Mouse (Mus musculus): ENCODE data around the gene Adcy1. TPM values are rescaled to one million over a fixed set of nuclear protein-coding genes. Genes with fewer than 3 reads are reported as not detected.
A peak's percentile ranks its signal among the peaks of the same experiment; 100 is the strongest.

Gene Adcy1
- polyA plus RNA-seq, 1 experiment from 2014 or later, result 1.2 TPM

DNA sequence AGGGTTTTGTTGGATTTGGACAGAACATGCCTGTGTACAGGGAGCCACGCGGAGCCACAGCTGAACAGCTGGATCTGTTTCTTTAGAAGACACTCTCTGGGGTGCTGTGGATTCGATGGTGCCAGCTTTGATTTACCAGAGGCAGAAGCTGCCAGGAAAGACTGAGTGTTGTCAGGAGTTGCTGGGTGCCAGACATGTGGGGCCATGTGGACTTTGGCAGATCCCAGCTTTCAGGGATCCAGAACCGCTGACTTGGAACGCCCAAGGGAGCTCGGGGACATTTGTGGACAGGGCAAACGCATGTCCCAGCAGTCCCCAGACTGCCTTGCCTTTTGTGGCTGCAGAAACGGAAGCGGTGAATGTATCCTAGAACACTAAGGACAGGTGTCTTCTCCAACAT, 72.5 kb downstream of the Adcy1 start:
- no peak overlapping the region for H3K9ac ChIP-seq (ENCODE audit: low read length)
- ATAC-seq (ENCODE audit: insufficient number of reproducible peaks, insufficient read depth, low FRiP score, low read depth), result no peak
- H3K27ac ChIP-seq (replicated peaks in 1 of 2; ENCODE audit: control insufficient read depth in 1 of 2, insufficient read depth in 1 of 2, low read depth in 2 of 2, low read length in 2 of 2), result no peak overlapping the region
- no peaks in the 10 kb centered on the region for H3K36me3 ChIP-seq (ENCODE audit: control insufficient read depth, insufficient read depth, low read length)
- no peak overlapping the region for H3K4me2 ChIP-seq (ENCODE audit: low read length)
- H3K4me1 ChIP-seq (ENCODE audit: control insufficient read depth in 2 of 2, insufficient read depth in 2 of 2, low read length in 2 of 2), result peaks cover 0 to 3% of the 10 kb centered on the region in 2 experiments; a peak in 2 of 4 replicates
- H3K27me3 ChIP-seq (ENCODE audit: control insufficient read depth, insufficient read depth, low read length), result no peaks in the 10 kb centered on the region
- no peaks in the 10 kb centered on the region for H3K9me3 ChIP-seq (ENCODE audit: control insufficient read depth, low read length)
- WGBS, result 86% methylated on average over 9 of the region's 9 CpGs
- no peak overlapping the region for H3K4me3 ChIP-seq (ENCODE audit: control insufficient read depth in 1 of 2, insufficient read depth in 1 of 2, low read depth in 1 of 2, low read length in 2 of 2)

DNA sequence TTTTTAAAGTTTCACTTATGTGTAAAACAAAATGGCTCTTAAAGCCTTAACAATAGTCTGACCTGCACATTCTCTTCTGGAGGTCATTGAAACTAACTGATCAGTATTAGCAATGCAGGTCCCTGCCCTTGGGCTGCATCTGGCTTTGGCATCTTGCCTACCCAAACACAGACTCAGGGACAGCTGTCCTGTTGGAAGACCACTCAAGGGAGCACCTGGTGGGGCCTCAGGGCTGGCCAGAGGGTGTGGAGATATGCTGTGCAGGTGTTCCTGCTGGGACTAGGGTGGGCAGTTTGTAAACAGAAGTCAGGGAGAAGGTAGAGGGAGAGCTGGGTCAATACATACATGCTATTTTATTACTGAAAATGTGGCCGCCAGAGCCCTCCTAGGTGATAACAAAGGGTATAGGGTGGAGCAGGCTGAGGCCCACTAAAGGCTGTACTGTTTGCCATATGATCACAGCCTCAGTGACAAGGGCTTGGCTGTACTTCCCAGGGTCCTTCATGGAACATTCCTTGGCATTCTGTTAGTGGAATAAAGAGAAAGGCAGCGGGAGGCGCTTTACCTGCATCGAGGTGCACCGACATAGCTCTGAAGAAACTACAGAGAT, 73.1 kb downstream of the Adcy1 start:
- Histone ChIP-seq H3K27me3 (ENCODE audit: control insufficient read depth, insufficient read depth, low read length) (no peaks in the 10 kb centered on the region), H3K9ac (ENCODE audit: low read length) (no peak overlapping the region), H3K36me3 (ENCODE audit: control insufficient read depth, insufficient read depth, low read length) (no peaks in the 10 kb centered on the region), H3K4me3 (ENCODE audit: control insufficient read depth in 1 of 2, insufficient read depth in 1 of 2, low read depth in 1 of 2, low read length in 2 of 2) (no peak overlapping the region), H3K9me3 (ENCODE audit: control insufficient read depth, low read length) (no peaks in the 10 kb centered on the region), H3K4me2 (ENCODE audit: low read length) (no peak overlapping the region), H3K4me1 (ENCODE audit: control insufficient read depth in 2 of 2, insufficient read depth in 2 of 2, low read length in 2 of 2) (peaks cover 0 to 3% of the 10 kb centered on the region in 2 experiments; a peak in 2 of 4 replicates), H3K27ac (replicated peaks in 1 of 2; ENCODE audit: control insufficient read depth in 1 of 2, insufficient read depth in 1 of 2, low read depth in 2 of 2, low read length in 2 of 2) (no peak overlapping the region)
- WGBS, result 87% methylated on average over 5 of the region's 5 CpGs
- no peak for ATAC-seq (ENCODE audit: insufficient number of reproducible peaks, insufficient read depth, low FRiP score, low read depth)

- H3K9ac ChIP-seq (ENCODE audit: low read length), result no peak overlapping the region
- H3K27ac ChIP-seq (replicated peaks in 1 of 2; ENCODE audit: control insufficient read depth in 1 of 2, insufficient read depth in 1 of 2, low read depth in 2 of 2, low read length in 2 of 2), result no peak overlapping the region
- peaks cover 3 to 7% of the 10 kb centered on the region in 2 experiments; a peak in 3 of 4 replicates for H3K4me1 ChIP-seq (ENCODE audit: control insufficient read depth in 2 of 2, insufficient read depth in 2 of 2, low read length in 2 of 2)
- no peak overlapping the region for H3K4me3 ChIP-seq (ENCODE audit: control insufficient read depth in 1 of 2, insufficient read depth in 1 of 2, low read depth in 1 of 2, low read length in 2 of 2)
- no peak for ATAC-seq (ENCODE audit: insufficient number of reproducible peaks, insufficient read depth, low FRiP score, low read depth)
- H3K27me3 ChIP-seq (ENCODE audit: control insufficient read depth, insufficient read depth, low read length), result no peaks in the 10 kb centered on the region
- no peaks in the 10 kb centered on the region for H3K36me3 ChIP-seq (ENCODE audit: control insufficient read depth, insufficient read depth, low read length)
- H3K4me2 ChIP-seq (ENCODE audit: low read length), result no peak overlapping the region
- no peaks in the 10 kb centered on the region for H3K9me3 ChIP-seq (ENCODE audit: control insufficient read depth, low read length)
- 87% methylated on average over 8 of the region's 8 CpGs for WGBS
Measured at GRCm38 (mm10) chr11:7138370-7138769, 75.1 kb downstream of the Adcy1 start.

DNA sequence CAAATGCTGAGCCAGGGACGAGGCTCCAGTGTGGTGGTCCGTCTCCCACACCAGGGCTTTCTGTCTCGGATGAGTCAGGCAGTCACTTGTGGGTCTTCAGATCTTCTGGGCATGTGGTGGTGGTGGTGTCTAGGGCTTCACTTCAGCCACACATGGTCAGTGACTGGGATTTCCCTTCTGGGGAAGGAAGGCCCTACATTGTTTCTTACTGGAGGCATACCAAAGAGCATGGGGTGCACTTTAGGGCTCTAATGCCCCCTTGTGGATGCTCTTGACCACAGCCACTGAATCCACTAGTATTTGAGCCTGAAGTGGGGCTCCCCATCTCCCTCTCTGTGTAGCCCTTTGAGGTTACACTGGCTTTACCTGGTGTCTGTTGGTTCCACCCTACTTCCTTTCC, 77.2 kb downstream of the Adcy1 start:
- Histone ChIP-seq H3K4me3 (ENCODE audit: control insufficient read depth in 1 of 2, insufficient read depth in 1 of 2, low read depth in 1 of 2, low read length in 2 of 2) (no peak overlapping the region), H3K9ac (ENCODE audit: low read length) (no peak overlapping the region), H3K36me3 (ENCODE audit: control insufficient read depth, insufficient read depth, low read length) (no peaks in the 10 kb centered on the region), H3K27me3 (ENCODE audit: control insufficient read depth, insufficient read depth, low read length) (no peaks in the 10 kb centered on the region), H3K4me2 (ENCODE audit: low read length) (no peak overlapping the region), H3K9me3 (ENCODE audit: control insufficient read depth, low read length) (no peaks in the 10 kb centered on the region), H3K4me1 (ENCODE audit: control insufficient read depth in 2 of 2, insufficient read depth in 2 of 2, low read length in 2 of 2) (peaks cover 3 to 7% of the 10 kb centered on the region in 2 experiments; a peak in 3 of 4 replicates), H3K27ac (replicated peaks in 1 of 2; ENCODE audit: control insufficient read depth in 1 of 2, insufficient read depth in 1 of 2, low read depth in 2 of 2, low read length in 2 of 2) (no peak overlapping the region)
- no peak for ATAC-seq (ENCODE audit: insufficient number of reproducible peaks, insufficient read depth, low FRiP score, low read depth)
- 78% methylated on average over 3 of the region's 3 CpGs for WGBS

GRCm38 (mm10) chr11:7142725-7143124, 79.4 kb downstream of the Adcy1 start:
- H3K27ac ChIP-seq (replicated peaks in 1 of 2; ENCODE audit: control insufficient read depth in 1 of 2, insufficient read depth in 1 of 2, low read depth in 2 of 2, low read length in 2 of 2), result no peak overlapping the region

DNA sequence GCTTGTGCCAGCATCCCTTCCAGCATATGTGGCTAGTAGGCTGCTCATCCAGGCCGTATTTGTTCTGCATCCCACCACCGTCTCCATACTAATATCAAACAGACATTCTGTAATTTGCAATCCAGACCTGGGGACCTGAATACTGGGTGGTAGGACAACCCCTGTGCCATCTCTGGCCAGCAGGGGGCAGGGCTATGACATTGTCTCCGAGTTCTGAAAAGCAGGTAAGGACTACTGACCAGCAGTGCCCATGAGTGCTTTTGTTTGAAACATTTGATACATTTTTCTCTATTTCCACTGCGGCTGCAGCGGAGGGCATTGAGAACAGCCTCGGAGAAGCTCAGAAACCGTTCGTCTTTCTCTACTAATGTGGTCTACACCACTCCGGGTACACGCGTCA, 81.1 kb downstream of the Adcy1 start:
- Histone ChIP-seq H3K9me3 (ENCODE audit: control insufficient read depth, low read length) (no peaks in the 10 kb centered on the region), H3K4me2 (ENCODE audit: low read length) (no peak overlapping the region), H3K9ac (ENCODE audit: low read length) (no peak overlapping the region), H3K4me3 (ENCODE audit: control insufficient read depth in 1 of 2, insufficient read depth in 1 of 2, low read depth in 1 of 2, low read length in 2 of 2) (no peak overlapping the region), H3K4me1 (ENCODE audit: control insufficient read depth in 2 of 2, insufficient read depth in 2 of 2, low read length in 2 of 2) (peaks cover 0 to 7% of the 10 kb centered on the region in 2 experiments; a peak in 2 of 4 replicates), H3K36me3 (ENCODE audit: control insufficient read depth, insufficient read depth, low read length) (no peaks in the 10 kb centered on the region), H3K27ac (replicated peaks in 1 of 2; ENCODE audit: control insufficient read depth in 1 of 2, insufficient read depth in 1 of 2, low read depth in 2 of 2, low read length in 2 of 2) (no peak overlapping the region), H3K27me3 (ENCODE audit: control insufficient read depth, insufficient read depth, low read length) (no peaks in the 10 kb centered on the region)
- WGBS, result 81% methylated on average over 11 of the region's 11 CpGs
- ATAC-seq (ENCODE audit: insufficient number of reproducible peaks, insufficient read depth, low FRiP score, low read depth), result no peak

More at GRCm38 (mm10) chr11:7142725-7143124, 79.4 kb downstream of the Adcy1 start:
- no peak overlapping the region for H3K9ac ChIP-seq (ENCODE audit: low read length)
- H3K4me1 ChIP-seq (ENCODE audit: control insufficient read depth in 2 of 2, insufficient read depth in 2 of 2, low read length in 2 of 2), result peaks cover 0 to 7% of the 10 kb centered on the region in 2 experiments; a peak in 2 of 4 replicates
- no peaks in the 10 kb centered on the region for H3K27me3 ChIP-seq (ENCODE audit: control insufficient read depth, insufficient read depth, low read length)
- no peak overlapping the region for H3K4me2 ChIP-seq (ENCODE audit: low read length)
- peak; percentile 65; the same call in 1 of the 2 replicates for ATAC-seq (ENCODE audit: insufficient number of reproducible peaks, insufficient read depth, low FRiP score, low read depth)
- H3K9me3 ChIP-seq (ENCODE audit: control insufficient read depth, low read length), result no peaks in the 10 kb centered on the region
- H3K4me3 ChIP-seq (ENCODE audit: control insufficient read depth in 1 of 2, insufficient read depth in 1 of 2, low read depth in 1 of 2, low read length in 2 of 2), result no peak overlapping the region
- no peaks in the 10 kb centered on the region for H3K36me3 ChIP-seq (ENCODE audit: control insufficient read depth, insufficient read depth, low read length)
- 22% methylated on average over 3 of the region's 3 CpGs for WGBS

- Histone ChIP-seq H3K27ac (replicated peaks in 1 of 2; ENCODE audit: control insufficient read depth in 1 of 2, insufficient read depth in 1 of 2, low read depth in 2 of 2, low read length in 2 of 2) (no peak overlapping the region), H3K27me3 (ENCODE audit: control insufficient read depth, insufficient read depth, low read length) (no peaks in the 10 kb centered on the region), H3K9ac (ENCODE audit: low read length) (no peak overlapping the region), H3K4me1 (ENCODE audit: control insufficient read depth in 2 of 2, insufficient read depth in 2 of 2, low read length in 2 of 2) (peaks cover 0 to 7% of the 10 kb centered on the region in 2 experiments; a peak in 2 of 4 replicates), H3K36me3 (ENCODE audit: control insufficient read depth, insufficient read depth, low read length) (no peaks in the 10 kb centered on the region), H3K4me3 (ENCODE audit: control insufficient read depth in 1 of 2, insufficient read depth in 1 of 2, low read depth in 1 of 2, low read length in 2 of 2) (no peak overlapping the region), H3K9me3 (ENCODE audit: control insufficient read depth, low read length) (no peaks in the 10 kb centered on the region), H3K4me2 (ENCODE audit: low read length) (no peak overlapping the region)
- 69% methylated on average over 4 of the region's 4 CpGs for WGBS
- no peak for ATAC-seq (ENCODE audit: insufficient number of reproducible peaks, insufficient read depth, low FRiP score, low read depth)
Measured at GRCm38 (mm10) chr11:7145221-7145620, 81.9 kb downstream of the Adcy1 start.

GRCm38 (mm10) chr11:7147536-7147935, 84.2 kb downstream of the Adcy1 start:
- no peaks in the 10 kb centered on the region for H3K36me3 ChIP-seq (ENCODE audit: control insufficient read depth, insufficient read depth, low read length)
- no peaks in the 10 kb centered on the region for H3K27me3 ChIP-seq (ENCODE audit: control insufficient read depth, insufficient read depth, low read length)
- no peaks in the 10 kb centered on the region for H3K9me3 ChIP-seq (ENCODE audit: control insufficient read depth, low read length)
- H3K9ac ChIP-seq (ENCODE audit: low read length), result no peak overlapping the region
- ATAC-seq (ENCODE audit: insufficient number of reproducible peaks, insufficient read depth, low FRiP score, low read depth), result no peak
- 90% methylated on average over 8 of the region's 8 CpGs for WGBS
- no peak overlapping the region for H3K4me2 ChIP-seq (ENCODE audit: low read length)
- H3K4me1 ChIP-seq (ENCODE audit: control insufficient read depth in 2 of 2, insufficient read depth in 2 of 2, low read length in 2 of 2), result peaks cover 0 to 5% of the 10 kb centered on the region in 2 experiments; a peak in 2 of 4 replicates
- no peak overlapping the region for H3K4me3 ChIP-seq (ENCODE audit: control insufficient read depth in 1 of 2, insufficient read depth in 1 of 2, low read depth in 1 of 2, low read length in 2 of 2)
- H3K27ac ChIP-seq (replicated peaks in 1 of 2; ENCODE audit: control insufficient read depth in 1 of 2, insufficient read depth in 1 of 2, low read depth in 2 of 2, low read length in 2 of 2), result no peak overlapping the region

Measured in heart, embryonic 14.5 days (tissue).